Mouse (Mus musculus): ENCODE results near the gene Itprid2.

The Itprid2 gene

GRCm38 (mm10) chr2:79713662-79714091 is 78.5 kb downstream of the Itprid2 start:
- no peak for DNase-seq (ENCODE audit: low spot score)

GRCm38 (mm10) chr2:79714745-79715144 is 79.6 kb downstream of the Itprid2 start:
- no peak for DNase-seq (ENCODE audit: low spot score)

- peak; percentile 75 for DNase-seq (ENCODE audit: low spot score)
Measured at GRCm38 (mm10) chr2:79715925-79716324, 80.8 kb downstream of the Itprid2 start.

- DNase-seq (ENCODE audit: low spot score) = no peak
Measured at GRCm38 (mm10) chr2:79717846-79718245, 82.7 kb downstream of the Itprid2 start.

GRCm38 (mm10) chr2:79722415-79722814 is 87.3 kb downstream of the Itprid2 start:
- DNase-seq (ENCODE audit: low spot score) = no peak
